Mouse (Mus musculus): Measurements from ENCODE around the gene Dyrk1a.

DNA sequence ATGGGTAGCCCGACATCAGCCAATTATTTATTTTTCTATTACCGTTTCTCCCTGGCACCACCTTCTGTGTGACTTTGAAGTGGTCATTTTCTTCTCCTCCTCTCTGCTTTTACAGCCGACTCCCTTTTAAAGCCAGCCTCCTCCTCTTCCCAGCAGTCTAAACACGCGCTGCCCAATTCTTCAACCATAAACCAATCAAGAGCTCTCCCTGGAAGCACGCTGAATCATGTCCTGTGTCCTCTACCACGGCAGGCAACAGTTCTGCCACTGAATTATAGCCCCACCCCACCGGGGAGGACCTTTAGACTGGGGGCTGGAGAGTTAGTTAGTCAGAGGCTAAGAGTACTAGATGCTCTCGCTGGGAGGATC lies 32.7 kb upstream of the Dyrk1a start:
- no peak for TF ChIP-seq CTCF (IDR thresholded peaks at IDR 0.05)
- no peak for TF ChIP-seq EP300 (IDR thresholded peaks at IDR 0.05)

All from lung, postnatal 0 days (tissue).